Mouse (Mus musculus) ES-E14 (cell line): ENCODE data around the gene Cidec.

Experiments used
- CHD2 ChIP-seq: IDR thresholded peaks from 2 replicates; pipeline ENCODE4 v1.6.1; 2014; ENCODE audit warnings: mild to moderate bottlenecking, low read depth, low read length, inconsistent platforms
- HCFC1 ChIP-seq: IDR thresholded peaks from 2 replicates; pipeline ENCODE4 v1.6.1; 2012; ENCODE audit warnings: low read length, inconsistent platforms, borderline replicate concordance; ENCODE audit not compliant: insufficient read depth
- ZC3H11A ChIP-seq: IDR thresholded peaks from 2 replicates; pipeline ENCODE4 v1.6.1; 2012; ENCODE audit warnings: low read depth, mild to moderate bottlenecking, inconsistent platforms, low read length, borderline replicate concordance
- ZNF384 ChIP-seq: IDR thresholded peaks from 2 replicates; pipeline ENCODE4 v1.6.1; 2012; ENCODE audit warnings: low read depth, low read length, inconsistent platforms

DNA sequence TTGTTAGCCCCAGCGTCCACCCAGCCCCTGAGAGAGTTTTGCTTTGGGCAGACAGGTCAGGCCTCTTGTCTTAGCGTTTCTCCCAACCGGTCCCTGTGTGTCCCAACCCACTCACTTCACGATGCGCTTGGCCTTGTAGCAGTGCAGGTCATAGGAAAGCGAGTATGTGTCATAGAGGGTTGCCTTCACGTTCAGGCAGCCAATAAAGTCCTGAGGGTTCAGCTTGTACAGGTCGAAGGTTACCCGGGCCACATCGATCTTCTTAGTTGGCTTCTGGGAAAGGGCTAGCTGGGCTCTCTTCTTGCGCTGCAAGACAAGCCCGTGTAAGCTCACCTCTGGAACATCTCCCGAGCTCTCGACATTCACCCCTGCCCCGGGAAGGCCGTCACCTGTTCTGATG is 7.6 kb downstream of the Cidec start:
- TF ChIP-seq HCFC1 (no peak), CHD2 (no peak), ZC3H11A (no peak), ZNF384 (no peak)
